Mouse (Mus musculus) small intestine, adult 2 months (tissue): ENCODE data around the gene Qsox2.

ENCODE experiments used
- CTCF ChIP-seq: fragments of 200-500 bp; IDR thresholded peaks from 2 replicates; pipeline ENCODE4 v1.5.1; 2012; ENCODE audit warnings: low read depth, mild to moderate bottlenecking, control low read depth, inconsistent platforms, low read length, moderate library complexity, mixed read lengths; ENCODE audit not compliant: insufficient replicate concordance, insufficient read length; ENCODE audit errors: extremely low read depth
- POLR2A ChIP-seq: fragments of 200-500 bp; IDR thresholded peaks from 2 replicates; pipeline ENCODE4 v1.6.1; 2012; ENCODE audit warnings: low read depth, mild to moderate bottlenecking, control low read depth, inconsistent platforms, low read length, moderate library complexity

DNA sequence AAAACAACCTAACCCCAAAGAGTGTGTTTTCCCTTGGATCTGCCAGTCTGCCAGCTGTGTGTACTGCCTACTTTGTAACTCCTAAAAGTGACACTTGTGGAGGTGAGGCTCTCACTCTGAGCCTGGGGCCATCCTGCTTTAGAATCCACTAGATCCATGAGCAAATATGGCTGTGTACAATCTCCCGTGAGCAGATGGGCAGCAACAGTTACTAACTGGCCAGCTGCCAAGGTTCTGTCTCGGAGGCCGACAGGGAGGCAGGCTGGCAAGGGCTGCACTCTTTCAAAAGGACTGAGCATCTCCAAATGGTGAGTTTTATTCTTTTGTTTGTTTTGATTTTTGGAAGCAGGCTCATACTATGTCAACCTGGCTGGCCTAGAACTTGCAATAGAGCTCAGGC is 22.8 kb downstream of the Qsox2 start:
- TF ChIP-seq CTCF (no peak), POLR2A (no peak)
